Mouse (Mus musculus) limb, embryonic 13.5 days (tissue): Measurements from ENCODE around the gene Ptpn9. TPM values are rescaled to one million over a fixed set of nuclear protein-coding genes. Genes with fewer than 3 reads are reported as not detected.
"Not testable (repeated sequence)": the region's sequence is repeated elsewhere in the genome, so short reads cannot be mapped to it uniquely, and the experiment has no call there.

Source experiments
- ATAC-seq: fragments of 200-750 bp; cut with Nextera tagmentation; 2 replicates; pipeline ENCODE4 v1.8.0; 2017; ENCODE audit warnings: low read depth, moderate number of reproducible peaks, moderate TSS enrichment; ENCODE audit not compliant: low FRiP score
- H3K27ac ChIP-seq: fragments of 300-500 bp; sonication (generic); 2 replicates; pipeline ENCODE4 v1.5.1; 2015; ENCODE audit warnings: inconsistent platforms, mild to moderate bottlenecking, moderate library complexity
- H3K27me3 ChIP-seq: fragments of 300-500 bp; sonication (generic); 2 replicates; pipeline ENCODE4 v1.6.1; 2015; ENCODE audit warnings: mild to moderate bottlenecking, inconsistent platforms
- H3K36me3 ChIP-seq: fragments of 300-500 bp; sonication (generic); 2 replicates; pipeline ENCODE4 v1.6.1; 2015; ENCODE audit warnings: inconsistent platforms, mild to moderate bottlenecking, moderate library complexity
- H3K4me1 ChIP-seq: fragments of 300-500 bp; sonication (generic); 2 replicates; pipeline ENCODE4 v1.6.1; 2015; ENCODE audit warnings: inconsistent platforms
- H3K4me2 ChIP-seq: fragments of 300-500 bp; sonication (generic); replicated peaks from 2 replicates; pipeline ENCODE4 v1.6.1; 2015; ENCODE audit warnings: inconsistent platforms, mild to moderate bottlenecking, moderate library complexity
- H3K4me3 ChIP-seq: fragments of 300-500 bp; sonication (generic); 2 replicates; pipeline ENCODE4 v1.5.1; 2015; ENCODE audit warnings: moderate library complexity, mild to moderate bottlenecking, inconsistent platforms
- H3K9ac ChIP-seq: fragments of 300-500 bp; sonication (generic); 2 replicates; pipeline ENCODE4 v1.6.1; 2015; ENCODE audit warnings: mild to moderate bottlenecking, inconsistent platforms
- H3K9me3 ChIP-seq: fragments of 300-500 bp; sonication (generic); 2 replicates; pipeline ENCODE4 v1.6.1; 2016; ENCODE audit warnings: inconsistent platforms
- WGBS: fragments of 180-500 bp; shearing (Covaris S2); methylation state at CpG from one replicate; pipeline ENCODE4 v1.1.7; 2015; 5-methylcytosine and 5-hydroxymethylcytosine counted together
- polyA plus RNA-seq: library from polyadenylated mRNA; unstranded; fragments of >200 nt; fragmentation: Nextera tagmentation; extraction: Ambion mirVana; gene quantifications from 2 replicates; pipeline ENCODE4 v1.2.1, GENCODE M21; 2015

Gene Ptpn9
- polyA plus RNA-seq, 1 experiment from 2014 or later = 29.3 TPM

DNA sequence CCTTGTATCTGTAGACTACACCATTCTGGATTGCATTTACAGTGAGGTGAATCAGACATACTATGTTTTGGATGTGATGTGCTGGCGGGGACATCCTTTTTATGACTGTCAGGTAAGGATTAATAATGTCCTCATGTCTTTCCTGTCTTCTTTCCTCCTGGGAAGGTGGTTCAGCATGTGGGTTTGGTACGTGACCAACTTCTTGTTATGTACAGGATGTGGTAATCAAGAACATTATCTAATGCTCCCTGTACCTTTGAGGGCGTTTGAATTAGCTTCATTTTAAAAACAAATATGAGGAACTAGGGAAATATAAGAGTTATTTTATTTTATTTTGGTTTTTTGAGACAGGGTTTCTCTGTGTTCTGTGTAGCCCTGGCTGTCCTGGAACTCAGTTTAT lies 19.5 kb upstream of the Ptpn9 start:
- H3K4me3 ChIP-seq = no peak overlapping the region

DNA sequence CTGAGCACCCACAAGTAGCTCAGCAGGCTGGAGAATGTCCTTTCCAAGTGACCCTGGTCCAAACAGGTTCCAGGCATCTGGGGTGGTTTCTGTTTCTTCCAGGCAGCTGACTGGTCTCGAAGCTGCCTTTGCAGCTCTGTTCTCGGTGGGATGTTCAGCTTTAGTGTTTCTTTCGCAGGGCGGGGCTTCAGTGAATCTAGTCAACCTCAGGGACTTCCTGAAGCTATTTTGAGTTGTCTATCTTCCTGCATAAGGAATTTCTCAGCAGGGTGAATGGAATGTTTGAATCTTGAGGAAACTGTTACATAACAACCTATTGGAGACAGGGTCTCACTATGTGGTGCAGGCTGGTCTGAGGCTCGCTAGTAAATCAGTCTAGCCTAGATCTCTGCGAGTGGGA lies 14.5 kb upstream of the Ptpn9 start:
- ATAC-seq = no peak
- Histone ChIP-seq H3K36me3 (peaks cover 33% of the 10 kb centered on the region), H3K4me1 (no peaks in the 10 kb centered on the region), H3K27ac (no peak overlapping the region), H3K4me3 (no peak overlapping the region), H3K9ac (no peak overlapping the region), H3K9me3 (no peaks in the 10 kb centered on the region), H3K27me3 (no peaks in the 10 kb centered on the region), H3K4me2 (no peak overlapping the region)
- 89% methylated on average over 6 of the region's 6 CpGs for WGBS

More for the DNA sequence above, 19.5 kb upstream of the Ptpn9 start:
- peaks cover 37% of the 10 kb centered on the region for H3K36me3 ChIP-seq
- H3K4me2 ChIP-seq = no peak overlapping the region
- H3K4me1 ChIP-seq = no peaks in the 10 kb centered on the region
- H3K9ac ChIP-seq = no peak overlapping the region
- H3K27me3 ChIP-seq = no peaks in the 10 kb centered on the region
- no peak overlapping the region for H3K27ac ChIP-seq
- no peak for ATAC-seq
- no peaks in the 10 kb centered on the region for H3K9me3 ChIP-seq
- WGBS = 81% methylated on average over 3 of the region's 3 CpGs

DNA sequence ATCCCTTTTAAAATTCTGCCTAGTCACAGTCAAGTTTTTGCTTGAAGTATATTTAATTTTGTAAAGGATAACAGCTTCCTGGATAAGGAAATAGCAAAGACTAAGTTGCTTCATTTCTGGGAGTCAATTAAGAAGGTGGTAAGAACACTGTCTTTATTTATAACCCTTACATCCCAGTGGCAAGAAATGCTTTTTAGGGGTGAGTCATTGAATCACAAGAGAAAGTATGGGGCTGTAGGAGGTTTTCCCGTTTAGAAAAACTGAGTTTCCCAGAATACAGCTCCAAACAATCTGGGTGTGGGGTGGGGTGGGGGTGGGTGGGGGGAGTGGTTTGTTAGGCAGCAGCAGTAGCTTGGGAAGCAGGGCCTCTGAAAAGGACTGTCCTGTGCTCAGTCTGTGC lies 13.2 kb upstream of the Ptpn9 start:
- Histone ChIP-seq H3K9ac (no peak overlapping the region), H3K27me3 (no peaks in the 10 kb centered on the region), H3K4me2 (no peak overlapping the region), H3K4me3 (no peak overlapping the region), H3K36me3 (peaks cover 31% of the 10 kb centered on the region), H3K4me1 (no peaks in the 10 kb centered on the region), H3K9me3 (no peaks in the 10 kb centered on the region), H3K27ac (no peak overlapping the region)
- no peak for ATAC-seq
- 77% methylated on average over 1 of the region's 1 CpGs for WGBS

DNA sequence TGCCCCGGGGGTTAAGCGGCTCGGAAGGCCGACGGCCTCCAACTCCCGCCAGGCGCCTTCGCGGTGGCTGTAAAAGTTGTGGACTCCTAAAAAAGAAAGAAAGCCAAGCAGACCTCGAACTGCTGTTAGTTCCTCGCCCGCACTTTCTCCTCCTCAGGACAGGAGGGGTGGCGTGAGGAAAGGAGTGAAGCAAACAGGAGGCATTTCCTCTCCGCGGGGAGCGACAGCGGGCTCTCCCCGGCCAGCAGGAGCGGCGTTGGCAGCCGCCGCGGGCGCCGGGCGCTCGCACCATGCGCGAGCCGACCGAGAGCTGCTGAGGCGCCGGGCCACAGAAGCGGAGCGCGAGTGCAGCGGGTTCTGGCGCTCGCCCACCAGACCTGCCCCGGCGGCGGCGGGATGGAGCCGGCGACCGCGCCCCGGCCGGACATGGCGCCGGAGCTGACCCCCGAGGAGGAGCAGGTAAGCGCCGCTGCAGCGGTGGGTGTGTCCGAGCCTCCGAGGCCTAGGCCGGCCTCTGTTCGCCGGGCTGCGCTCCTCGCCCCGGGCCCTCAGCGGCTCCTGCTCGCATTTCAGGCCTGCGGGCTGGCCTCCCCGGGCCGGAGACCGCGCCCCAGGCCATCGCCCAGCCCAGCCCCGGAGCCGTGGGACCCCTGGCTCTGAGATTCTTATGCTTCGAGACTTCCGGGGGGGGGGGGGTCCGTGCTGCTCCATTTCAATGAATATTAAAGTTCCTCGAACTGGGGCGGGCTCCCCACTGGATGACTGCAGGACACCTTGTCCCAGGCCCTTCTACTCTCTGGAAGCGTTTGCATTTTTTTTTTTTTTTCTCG lies 690 bp downstream of the Ptpn9 start:
- Histone ChIP-seq H3K27ac (peak overlapping the region; percentile 98), H3K27me3 (no peaks in the 10 kb centered on the region), H3K4me3 (peak overlapping the region; percentile 93), H3K36me3 (no peaks in the 10 kb centered on the region), H3K9me3 (no peaks in the 10 kb centered on the region), H3K4me1 (peaks cover 6% of the 10 kb centered on the region), H3K9ac (peak overlapping the region; percentile 98), H3K4me2 (peak overlapping the region; percentile 70)
- under 1% methylated on average over 71 of the region's 80 CpGs for WGBS
- ATAC-seq = peak; percentile 64

DNA sequence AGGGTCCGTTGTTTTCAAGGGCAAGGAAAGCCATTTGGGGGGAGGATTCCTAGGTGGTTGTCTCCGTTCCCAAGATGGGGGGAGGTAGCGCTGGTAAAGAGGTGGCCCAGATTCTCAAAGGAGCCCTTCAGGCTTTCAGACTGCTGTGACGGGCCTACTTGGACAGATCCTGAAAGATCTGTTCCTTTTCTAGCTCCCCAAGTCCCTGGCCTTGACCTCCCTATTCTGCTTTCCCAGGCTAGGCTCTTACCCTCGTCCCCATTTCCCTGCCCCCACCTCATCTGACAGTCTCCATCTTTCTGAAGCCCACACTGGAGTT lies 1.3 kb downstream of the Ptpn9 start:
- ATAC-seq = no peak
- H3K9ac ChIP-seq = peak overlapping the region; percentile 98
- 0% methylated on average over 5 of the region's 5 CpGs for WGBS
- peaks cover 6% of the 10 kb centered on the region for H3K4me1 ChIP-seq
- peak overlapping the region; percentile 98 for H3K27ac ChIP-seq
- H3K27me3 ChIP-seq = no peaks in the 10 kb centered on the region
- H3K9me3 ChIP-seq = no peaks in the 10 kb centered on the region
- peak overlapping the region; percentile 93 for H3K4me3 ChIP-seq
- no peaks in the 10 kb centered on the region for H3K36me3 ChIP-seq
- peak overlapping the region; percentile 70 for H3K4me2 ChIP-seq

DNA sequence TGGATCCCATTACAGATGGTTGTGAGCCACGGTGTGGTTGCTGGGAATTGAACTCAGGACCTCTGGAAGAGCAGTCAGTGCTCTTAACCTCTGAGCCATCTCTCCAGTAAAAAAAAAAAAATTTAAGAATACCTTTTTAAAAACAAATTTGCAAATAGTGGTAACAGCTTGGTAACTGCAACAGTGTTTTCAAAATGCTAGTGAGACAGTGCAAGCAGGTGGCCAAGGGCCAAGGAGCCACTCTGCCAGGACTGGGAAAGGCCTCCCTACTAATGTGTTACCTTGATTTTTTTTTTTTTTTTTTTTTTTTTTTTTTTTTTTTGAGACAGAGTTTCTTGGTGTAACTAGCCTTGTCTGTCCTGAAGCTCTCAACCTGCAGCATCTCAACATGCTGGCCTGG lies 2.5 kb downstream of the Ptpn9 start:
- not testable (repeated sequence) for H3K27ac ChIP-seq, H3K9me3 ChIP-seq, H3K36me3 ChIP-seq, H3K9ac ChIP-seq, H3K4me3 ChIP-seq, H3K4me1 ChIP-seq, H3K27me3 ChIP-seq, ATAC-seq
- WGBS = 77% methylated on average over 1 of the region's 1 CpGs
- H3K4me2 ChIP-seq = peak overlapping the region; percentile 70; the same call in 1 of the 2 replicates

DNA sequence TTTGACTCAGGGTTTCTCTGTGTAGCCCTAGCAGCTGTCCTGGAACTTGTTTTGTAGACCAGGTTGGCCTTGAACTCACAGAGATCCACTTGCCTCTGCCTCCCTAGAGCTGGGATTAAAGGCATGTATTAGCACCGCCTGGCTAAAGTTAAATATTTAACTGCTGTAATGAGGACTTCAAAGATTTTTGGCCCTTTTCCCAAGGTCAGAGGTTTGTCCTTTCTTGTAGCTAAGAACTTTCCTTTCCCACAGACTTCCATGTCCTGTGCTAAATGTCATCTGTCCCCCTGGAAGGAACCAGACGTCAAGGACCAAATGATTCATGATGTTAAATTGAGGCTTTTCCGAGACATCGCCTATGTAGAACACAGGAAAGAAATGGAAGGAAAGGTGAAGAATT lies 8.3 kb downstream of the Ptpn9 start:
- Histone ChIP-seq H3K4me3 (no peak overlapping the region), H3K4me1 (no peaks in the 10 kb centered on the region), H3K27me3 (no peaks in the 10 kb centered on the region), H3K4me2 (no peak overlapping the region), H3K9ac (no peak overlapping the region), H3K27ac (no peak overlapping the region), H3K36me3 (peaks cover 21% of the 10 kb centered on the region), H3K9me3 (0 out of 2 replicates have a peak, but pooled peaks cover 4% of the 10 kb centered on the region)
- 65% methylated on average over 4 of the region's 4 CpGs for WGBS
- no peak for ATAC-seq

DNA sequence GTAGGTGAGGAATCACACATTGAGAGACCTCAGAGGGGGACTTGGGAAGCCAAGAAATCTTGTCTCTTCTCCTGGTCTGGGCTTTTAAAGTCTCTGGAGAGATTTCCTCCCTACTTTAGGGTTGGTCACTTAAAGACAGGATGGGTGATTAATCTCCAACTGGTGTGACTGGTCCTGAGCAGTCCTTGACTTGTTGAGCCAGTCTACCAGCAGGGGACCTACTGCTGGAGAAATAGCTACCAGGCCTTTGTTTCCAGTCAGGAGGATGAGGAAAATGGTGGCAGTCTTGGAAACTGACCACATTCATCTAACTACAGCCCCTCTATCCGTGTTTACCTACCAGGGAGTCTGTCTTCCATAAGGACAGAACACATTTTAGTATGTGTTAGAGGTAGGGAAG lies 17.7 kb downstream of the Ptpn9 start:
- Histone ChIP-seq H3K36me3 (peaks cover 35% of the 10 kb centered on the region), H3K4me1 (no peaks in the 10 kb centered on the region), H3K4me3 (no peak overlapping the region), H3K4me2 (no peak overlapping the region), H3K27ac (no peak overlapping the region), H3K27me3 (no peaks in the 10 kb centered on the region), H3K9me3 (no peaks in the 10 kb centered on the region; the same call in 1 of the 2 replicates), H3K9ac (no peak overlapping the region)
- ATAC-seq = no peak
- WGBS = 86% methylated on average over 1 of the region's 1 CpGs

DNA sequence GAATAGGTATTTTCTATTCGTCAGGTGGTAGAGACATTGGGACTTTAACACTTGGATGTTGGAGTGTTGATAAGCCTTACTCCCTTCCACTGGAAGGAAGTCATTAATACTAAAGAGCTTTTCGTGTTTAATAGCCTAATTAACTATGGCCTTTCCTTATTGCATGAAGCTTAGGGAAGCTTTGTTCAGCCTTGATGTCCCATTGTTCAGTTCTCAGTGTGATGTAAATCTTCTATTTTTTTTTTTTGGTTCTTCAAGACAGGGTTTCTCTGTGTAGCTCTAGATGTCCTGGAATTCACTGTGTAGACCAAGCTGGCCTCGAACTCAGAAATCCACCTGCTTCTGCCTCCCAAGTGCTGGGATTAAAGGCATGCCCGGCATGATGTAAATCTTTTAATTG lies 18.2 kb downstream of the Ptpn9 start:
- H3K4me2 ChIP-seq = no peak overlapping the region
- no peak overlapping the region for H3K9ac ChIP-seq
- no peaks in the 10 kb centered on the region for H3K27me3 ChIP-seq
- no peak overlapping the region for H3K4me3 ChIP-seq
- no peaks in the 10 kb centered on the region for H3K4me1 ChIP-seq
- WGBS = 86% methylated on average over 4 of the region's 4 CpGs
- no peaks in the 10 kb centered on the region; the same call in 1 of the 2 replicates for H3K9me3 ChIP-seq
- H3K27ac ChIP-seq = no peak overlapping the region
- ATAC-seq = no peak
- H3K36me3 ChIP-seq = peaks cover 32% of the 10 kb centered on the region

DNA sequence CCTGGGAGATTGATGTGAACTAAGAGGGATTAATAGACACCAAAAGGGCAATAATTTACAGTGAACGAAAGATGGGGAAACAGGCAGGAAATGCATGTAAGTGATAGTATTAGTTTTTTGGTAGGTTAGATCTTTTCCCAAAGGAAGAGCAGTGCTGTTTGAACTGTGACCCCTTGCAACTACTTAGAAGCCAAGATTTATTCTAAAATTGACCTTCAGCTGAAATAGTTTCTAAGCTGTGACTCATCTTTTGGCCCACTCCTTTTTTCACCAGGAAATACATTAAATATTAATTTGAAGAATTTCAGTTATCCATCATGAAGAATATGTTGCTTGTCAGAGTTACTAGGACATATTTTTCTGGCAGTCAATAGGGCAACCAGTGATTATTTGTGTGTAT lies 19.0 kb downstream of the Ptpn9 start:
- no peak overlapping the region for H3K27ac ChIP-seq
- H3K9me3 ChIP-seq = no peaks in the 10 kb centered on the region; the same call in 1 of the 2 replicates
- H3K4me3 ChIP-seq = no peak overlapping the region
- peaks cover 32% of the 10 kb centered on the region for H3K36me3 ChIP-seq
- no peak overlapping the region for H3K4me2 ChIP-seq
- ATAC-seq = no peak
- H3K4me1 ChIP-seq = no peaks in the 10 kb centered on the region
- 91% methylated on average over 1 of the region's 1 CpGs for WGBS
- H3K27me3 ChIP-seq = no peaks in the 10 kb centered on the region
- no peak overlapping the region for H3K9ac ChIP-seq

DNA sequence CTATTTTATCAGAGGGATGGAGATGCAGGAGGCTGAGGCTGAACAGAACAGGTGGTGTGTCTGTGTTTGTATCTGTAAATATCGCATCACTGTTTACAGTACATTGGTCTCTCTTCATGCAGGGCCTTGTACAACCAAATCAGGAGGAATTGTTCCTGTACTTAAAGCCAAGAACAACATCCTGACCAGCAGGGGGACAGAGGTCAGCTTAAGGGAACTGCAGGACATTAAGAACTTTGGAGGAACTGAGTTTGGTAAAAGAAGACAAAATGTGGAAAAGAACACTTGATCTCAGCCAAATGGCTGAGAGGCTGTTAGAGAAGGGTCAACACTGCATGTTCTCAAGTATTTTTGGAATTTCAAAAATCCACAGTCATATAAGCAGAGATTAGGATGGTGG lies 20.0 kb downstream of the Ptpn9 start:
- no peak for ATAC-seq
- H3K4me3 ChIP-seq = no peak overlapping the region
- H3K4me1 ChIP-seq = no peaks in the 10 kb centered on the region
- WGBS = 100% methylated on average over 1 of the region's 1 CpGs
- H3K4me2 ChIP-seq = no peak overlapping the region
- no peaks in the 10 kb centered on the region for H3K27me3 ChIP-seq
- H3K27ac ChIP-seq = no peak overlapping the region
- H3K36me3 ChIP-seq = peaks cover 33% of the 10 kb centered on the region
- H3K9me3 ChIP-seq = no peaks in the 10 kb centered on the region; the same call in 1 of the 2 replicates
- no peak overlapping the region for H3K9ac ChIP-seq

DNA sequence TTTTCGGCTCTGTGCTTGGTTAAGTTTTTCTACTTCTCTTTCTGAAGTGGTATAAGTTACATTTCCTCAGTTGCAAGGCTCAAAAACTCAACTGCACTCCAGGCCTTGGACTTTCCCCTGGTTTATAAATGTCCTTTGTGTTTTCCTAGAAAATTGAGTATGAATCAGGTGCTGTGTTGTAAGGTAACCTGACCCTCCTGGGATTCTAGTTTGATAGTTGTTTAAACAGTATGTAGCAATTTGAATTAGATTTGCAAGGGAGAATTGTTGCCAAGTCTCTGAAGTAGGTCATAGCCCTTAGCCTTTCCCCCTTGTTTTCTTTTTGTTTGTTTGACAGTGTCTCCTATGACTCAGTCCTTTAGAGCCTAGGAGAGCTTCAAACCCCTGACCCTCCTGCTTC lies 22.9 kb downstream of the Ptpn9 start:
- no peaks in the 10 kb centered on the region; the same call in 1 of the 2 replicates for H3K9me3 ChIP-seq
- no peaks in the 10 kb centered on the region for H3K4me1 ChIP-seq
- ATAC-seq = no peak
- 76% methylated on average over 1 of the region's 1 CpGs for WGBS
- peaks cover 54% of the 10 kb centered on the region for H3K36me3 ChIP-seq
- no peak overlapping the region for H3K27ac ChIP-seq
- H3K27me3 ChIP-seq = no peaks in the 10 kb centered on the region
- no peak overlapping the region for H3K9ac ChIP-seq
- H3K4me3 ChIP-seq = no peak overlapping the region
- H3K4me2 ChIP-seq = no peak overlapping the region

DNA sequence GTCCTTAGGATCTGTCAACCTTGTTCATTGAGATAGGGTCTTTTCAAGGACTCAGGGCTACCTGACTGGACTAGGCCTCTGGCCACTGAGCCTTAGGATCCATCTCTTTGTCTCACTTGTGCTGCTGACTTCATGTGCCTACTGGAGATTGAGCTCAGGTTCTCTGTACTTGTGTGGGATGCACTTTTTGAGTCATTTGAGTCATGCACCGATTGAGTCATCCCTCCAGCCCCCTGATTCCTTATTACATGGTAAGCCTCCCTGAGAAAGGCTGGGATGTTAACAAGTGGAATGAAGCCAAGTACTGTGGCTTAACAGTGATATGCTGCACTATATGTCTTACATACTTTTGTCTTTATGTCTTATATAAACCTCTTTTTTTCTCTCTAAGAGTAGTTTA lies 37.0 kb downstream of the Ptpn9 start:
- Histone ChIP-seq H3K4me2 (no peak overlapping the region), H3K9me3 (no peaks in the 10 kb centered on the region), H3K27me3 (no peaks in the 10 kb centered on the region), H3K4me3 (no peak overlapping the region), H3K9ac (no peak overlapping the region), H3K36me3 (peaks cover 77% of the 10 kb centered on the region), H3K4me1 (no peaks in the 10 kb centered on the region), H3K27ac (no peak overlapping the region)
- ATAC-seq = no peak
- WGBS = 95% methylated on average over 1 of the region's 1 CpGs
